Mouse (Mus musculus) left cerebral cortex, postnatal 25 days (tissue): Measurements from ENCODE around the gene Mtmr11. TPM values are rescaled to one million over a fixed set of nuclear protein-coding genes. Genes with fewer than 3 reads are reported as not detected.

ENCODE experiments used
- DNase-seq, 2 experiments: peaks; one replicate each; pipeline ENCODE4 v3.0.0; 2022; ENCODE audit warnings: low spot score in 2 of 2, mixed read lengths in 1 of 2
- intact Hi-C: fragments of 180-260 bp; cut with DNase I; formaldehyde crosslinking; loops from one replicate; pipeline ENCODE4 v1.15.1; 2025
- total RNA-seq, 2 experiments: library from RNA; stranded (reverse); gene quantifications; 2 replicates each; pipeline ENCODE4 v1.2.3; 2021

Mtmr11 gene
- total RNA-seq = 1 to 10 TPM; 6.4 to 6.8 TPM

GRCm38 (mm10) chr3:96161869-96162840 is at the start of gene Mtmr11:
Gene Mtmr11 (plus strand): TSS chr3:96162004.
- peak in 1 of 2 experiments; percentile 51 for DNase-seq
- intact Hi-C loops = no loop called here

GRCm38 (mm10) chr3:96113251-96113650 is 48.6 kb upstream of the Mtmr11 start:
- intact Hi-C loops = no loop called here
- no peak for DNase-seq

DNA sequence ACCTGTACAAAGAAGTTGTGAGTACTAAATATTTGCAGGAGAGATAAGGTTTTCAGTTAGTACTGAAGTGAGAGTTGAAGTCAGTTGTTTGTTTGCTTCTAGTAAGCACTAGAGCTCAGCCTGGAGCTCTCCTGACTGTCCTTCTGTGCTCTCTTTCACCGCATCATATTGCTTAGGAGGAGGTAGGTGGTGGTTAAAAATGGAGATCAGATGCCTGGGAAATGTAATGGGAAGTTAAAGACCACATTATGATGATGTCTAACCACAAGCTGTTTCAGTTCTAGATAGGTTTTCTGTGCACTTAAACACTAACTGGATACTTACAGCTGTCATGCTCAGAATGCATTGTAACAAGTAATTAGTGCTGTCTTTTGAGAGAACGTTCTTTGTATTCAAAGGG is 43.7 kb upstream of the Mtmr11 start:
- intact Hi-C loops = no loop called here
- DNase-seq = peak in 1 of 2 experiments; percentile 67

DNA sequence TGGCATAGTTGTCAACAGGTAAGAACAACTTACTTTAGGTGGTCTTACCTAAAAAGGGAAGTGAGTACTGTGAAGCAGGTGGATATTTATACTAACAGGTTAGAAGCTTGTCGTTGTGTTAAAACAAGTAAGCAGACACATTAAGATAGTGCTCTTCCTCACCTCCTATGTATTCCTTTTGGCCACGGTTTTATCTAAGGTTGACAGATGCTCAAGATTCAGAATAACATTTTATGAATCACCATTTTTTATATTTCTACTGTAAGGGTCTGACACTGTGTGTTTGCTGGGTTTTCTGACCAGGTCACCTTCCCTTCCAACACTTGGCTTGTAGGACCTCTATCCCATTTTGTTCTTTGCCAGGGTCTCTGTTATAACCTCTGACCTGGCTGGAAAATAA is 43.1 kb upstream of the Mtmr11 start:
- DNase-seq = no peak
- intact Hi-C loops = no loop called here

DNA sequence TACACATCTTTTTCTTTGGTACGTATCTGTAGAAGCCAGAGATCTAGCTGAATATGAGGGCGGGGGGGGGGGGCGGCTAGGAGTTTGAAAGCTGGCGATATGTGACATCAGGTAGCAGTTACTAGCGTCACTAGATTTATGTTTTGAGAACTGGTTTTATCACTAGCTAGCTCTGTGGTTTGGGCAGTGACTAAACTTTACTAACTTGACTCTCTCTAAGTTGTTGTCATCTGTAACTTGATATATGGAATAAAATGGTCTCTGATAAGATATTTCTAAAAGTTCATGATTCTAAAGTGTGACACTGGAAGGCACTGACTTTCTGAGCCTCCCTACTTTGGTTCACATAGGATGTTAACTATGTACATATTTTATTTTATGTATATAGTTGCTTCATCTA is 37.6 kb upstream of the Mtmr11 start:
- no peak for DNase-seq
- intact Hi-C loops = no loop called here

DNA sequence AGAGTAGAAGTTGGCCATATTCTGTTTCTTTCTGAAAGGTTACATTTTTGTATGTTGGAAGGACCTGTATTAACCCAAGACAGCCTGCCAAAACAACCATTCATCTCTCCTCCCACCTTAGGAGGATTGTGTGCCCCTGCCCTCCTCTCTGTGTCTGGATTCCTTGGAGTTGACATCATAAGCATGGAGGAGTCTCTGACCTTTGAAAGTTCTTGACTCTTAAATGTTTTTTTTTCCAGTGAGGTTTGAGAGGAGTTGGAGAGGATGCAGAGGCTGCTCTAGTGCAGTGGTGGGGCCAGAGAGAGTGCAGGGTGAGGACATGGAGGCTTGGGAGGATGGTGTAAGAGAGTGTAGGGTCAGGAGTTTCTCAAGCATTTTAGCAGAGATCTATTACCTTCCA is 33.7 kb upstream of the Mtmr11 start:
- DNase-seq = no peak
- intact Hi-C loops = no loop called here

DNA sequence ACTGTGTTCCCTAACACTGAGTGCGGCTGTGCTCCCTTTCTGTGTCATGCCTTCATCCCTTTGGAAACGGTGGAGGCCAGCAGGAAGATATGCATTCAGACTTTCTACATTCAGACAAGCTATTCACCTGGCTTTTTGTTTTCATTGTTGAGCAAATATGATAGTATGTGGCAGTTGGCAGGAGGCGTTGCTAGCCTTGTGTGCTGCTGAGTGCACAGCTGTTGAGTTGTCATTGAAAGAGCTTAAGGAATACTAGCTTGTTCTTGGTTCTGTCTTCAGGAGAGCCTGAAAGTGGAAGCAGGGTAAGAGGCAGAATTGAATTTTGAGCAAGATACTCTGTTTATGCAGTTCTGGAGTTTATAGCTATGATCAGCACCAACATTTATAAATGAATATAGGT is 29.3 kb upstream of the Mtmr11 start:
- DNase-seq = no peak

DNA sequence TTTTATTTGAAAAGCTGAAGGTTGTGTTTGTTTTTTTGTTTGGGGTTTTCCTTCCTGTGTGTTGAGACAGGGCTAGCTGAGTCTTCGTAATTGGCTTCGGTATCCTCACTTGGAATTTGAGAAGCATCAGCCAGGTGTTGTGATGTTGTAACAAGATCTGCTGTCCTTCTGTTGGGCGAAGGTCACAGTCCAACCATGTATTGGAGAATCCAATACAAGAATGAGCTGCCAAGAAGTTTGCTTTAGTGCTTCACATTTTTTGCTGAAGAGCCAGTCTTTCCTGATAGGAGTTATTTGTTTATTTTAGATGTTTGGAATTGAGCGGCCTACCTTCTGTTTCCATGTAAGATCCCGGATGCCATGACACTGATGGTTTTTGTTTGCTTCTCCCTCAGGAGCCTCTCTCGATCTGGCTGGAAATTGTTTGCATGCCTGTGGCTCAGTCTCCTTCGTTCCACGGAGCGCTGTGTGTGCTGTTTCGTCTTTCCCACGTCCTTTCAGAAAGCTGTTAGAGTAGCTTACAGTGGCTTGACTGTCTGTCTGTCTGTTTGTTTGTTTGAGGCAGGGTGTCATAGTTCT is 28.4 kb upstream of the Mtmr11 start:
- intact Hi-C loops = no loop called here
- no peak for DNase-seq

More for the DNA sequence above, 29.3 kb upstream of the Mtmr11 start:
- intact Hi-C loops = no loop called here

GRCm38 (mm10) chr3:96135011-96135410 is 26.8 kb upstream of the Mtmr11 start:
- no peak for DNase-seq
- intact Hi-C loops = no loop called here

DNA sequence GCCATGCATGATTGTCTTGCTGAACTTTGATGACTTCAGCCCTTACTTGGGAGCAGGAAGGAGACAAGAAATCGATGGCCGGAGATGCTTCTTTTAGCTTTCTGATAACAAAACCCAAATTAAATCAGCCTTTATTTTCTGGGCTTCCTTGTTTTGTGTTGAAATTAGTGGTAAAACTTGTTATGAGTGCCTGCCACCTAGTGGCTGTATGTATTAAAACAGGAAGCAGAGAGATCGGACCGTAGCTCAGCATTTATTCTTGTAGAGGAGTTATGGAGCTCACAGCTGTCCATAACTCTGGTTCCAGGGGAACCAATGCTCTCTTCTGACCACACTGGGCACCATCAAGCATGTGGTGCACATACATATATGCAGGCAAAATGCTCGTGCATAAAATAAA is 13.9 kb upstream of the Mtmr11 start:
- intact Hi-C loops = loop anchor here (5.0 kb wide), 3 partner anchors 41 to 181 kb away; no protein-coding TSS in a partner anchor
- peak; percentile 75 to 81 for DNase-seq

DNA sequence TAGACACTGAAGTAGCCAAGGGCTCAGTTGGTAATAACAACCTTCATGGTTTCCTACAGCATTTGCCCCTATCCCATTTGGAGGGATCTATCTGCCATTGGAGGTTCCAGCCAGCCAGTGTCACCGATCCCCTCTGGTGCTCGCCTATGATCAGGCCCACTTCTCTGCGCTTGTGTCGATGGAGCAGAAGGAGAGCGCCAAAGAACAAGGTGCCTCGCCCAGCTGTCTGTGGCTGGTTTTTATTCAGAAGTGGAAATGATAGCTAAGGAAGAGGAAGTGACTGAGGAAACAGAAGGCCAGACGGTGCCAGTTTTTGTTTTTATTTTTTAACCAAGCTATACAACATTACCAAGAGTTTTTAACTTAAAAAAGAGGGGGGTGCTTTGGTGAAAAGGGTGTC is 10.0 kb upstream of the Mtmr11 start:
- DNase-seq = no peak
- intact Hi-C loops = no loop called here

DNA sequence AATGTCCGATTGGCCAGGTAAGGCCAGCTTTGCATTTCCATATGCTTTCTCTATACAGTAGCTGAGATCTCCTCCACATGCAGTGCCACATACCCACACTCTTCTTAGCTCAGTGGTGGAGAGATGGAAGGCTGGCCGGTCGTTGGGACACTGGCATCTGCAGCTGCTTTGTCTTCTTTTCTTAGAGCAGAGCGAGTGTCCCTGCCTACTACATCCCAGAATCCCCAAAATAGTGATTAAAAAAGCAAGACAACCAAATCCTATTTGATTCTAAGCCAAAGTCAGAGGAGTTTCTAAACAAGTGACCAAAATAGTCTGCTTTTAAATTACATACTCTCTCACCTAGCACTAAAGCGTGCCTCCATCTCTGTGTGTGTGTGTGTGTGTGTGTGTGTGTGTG is 9.2 kb upstream of the Mtmr11 start:
- intact Hi-C loops = no loop called here
- DNase-seq = peak in 1 of 2 experiments; percentile 79

DNA sequence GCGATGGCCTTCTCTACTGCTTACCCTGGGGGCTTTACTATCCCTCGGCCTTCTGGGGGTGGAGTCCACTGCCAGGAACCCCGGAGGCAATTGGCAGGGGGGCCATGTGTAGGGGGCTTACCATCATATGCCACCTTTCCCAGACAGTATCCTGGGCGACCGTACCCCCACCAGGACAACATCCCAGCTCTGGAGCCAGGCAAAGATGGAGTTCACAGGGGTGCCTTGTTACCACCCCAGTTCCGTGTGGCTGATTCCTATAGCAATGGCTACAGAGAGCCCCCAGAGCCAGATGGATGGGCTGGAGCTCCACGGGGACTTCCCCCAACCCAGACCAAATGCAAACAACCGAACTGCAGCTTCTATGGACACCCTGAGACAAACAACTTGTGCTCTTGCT is 6.3 kb upstream of the Mtmr11 start:
- intact Hi-C loops = no loop called here

DNA sequence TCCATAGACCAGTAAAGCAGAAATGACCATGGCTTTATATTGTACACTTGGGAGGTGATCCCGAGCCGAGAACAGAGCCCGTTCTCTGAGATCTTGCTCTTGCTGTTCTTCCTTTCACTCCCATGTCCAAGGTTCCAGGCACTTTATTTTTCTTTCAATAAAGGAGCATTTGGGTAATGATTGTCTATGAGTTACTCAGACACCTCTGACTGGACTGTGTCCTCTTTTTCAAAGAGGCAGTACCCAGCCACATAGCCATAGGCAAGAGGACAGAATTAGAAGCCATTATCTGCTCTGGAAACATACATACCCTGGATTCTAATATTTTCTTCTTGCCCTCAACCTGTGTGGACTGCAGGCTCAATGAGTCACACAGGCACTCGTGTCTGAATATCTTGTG is 2.0 kb upstream of the Mtmr11 start:
- no peak for DNase-seq

More for the DNA sequence above, 6.3 kb upstream of the Mtmr11 start:
- no peak for DNase-seq

GRCm38 (mm10) chr3:96160222-96160802 is 1.5 kb upstream of the Mtmr11 start:
- intact Hi-C loops = no loop called here
- peak; percentile 51 to 89 for DNase-seq

More for the DNA sequence above, 2.0 kb upstream of the Mtmr11 start:
- intact Hi-C loops = no loop called here

DNA sequence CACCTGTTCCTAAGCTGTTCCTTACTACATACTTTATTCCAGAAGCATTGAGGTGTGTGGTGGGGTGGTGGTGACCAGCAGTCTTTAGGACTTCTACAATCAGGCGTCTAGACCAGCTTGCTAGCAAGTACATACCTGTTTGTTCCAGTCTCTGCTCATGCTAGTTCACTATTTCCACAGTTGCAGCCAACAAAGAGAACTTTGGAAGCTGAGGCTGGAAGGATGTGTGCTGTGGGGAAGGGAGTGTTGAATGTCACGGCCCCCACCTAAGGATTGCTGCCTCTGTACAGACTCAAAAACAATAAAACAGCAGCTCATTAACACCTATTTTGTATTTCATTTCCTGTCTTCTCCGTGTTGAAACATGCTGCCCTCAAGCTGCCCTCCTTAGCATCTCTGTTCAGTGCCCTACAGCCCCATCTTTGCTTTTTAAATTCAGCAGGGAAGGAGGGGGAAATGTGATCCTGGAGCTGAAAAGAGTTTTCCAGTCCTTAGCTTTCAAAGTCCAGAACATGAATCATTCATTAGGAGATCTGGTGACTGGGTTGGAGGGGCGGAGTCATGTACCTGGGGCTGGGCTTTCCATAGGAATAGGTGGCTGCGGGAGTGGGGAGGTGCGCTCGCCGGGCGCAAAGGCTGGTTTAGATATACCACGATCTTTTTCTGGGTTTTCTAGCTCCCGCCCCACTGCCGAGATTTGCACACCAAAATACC is 844 bp upstream of the Mtmr11 start:
- intact Hi-C loops = no loop called here
- peak in 1 of 2 experiments; percentile 89 for DNase-seq

- intact Hi-C loops = no loop called here
- no peak for DNase-seq
Measured at GRCm38 (mm10) chr3:96163040-96163439, 1.2 kb downstream of the Mtmr11 start.

GRCm38 (mm10) chr3:96168466-96169158 is 6.8 kb downstream of the Mtmr11 start:
- DNase-seq = no peak
- intact Hi-C loops = no loop called here

- intact Hi-C loops = no loop called here
- DNase-seq = no peak
Measured at GRCm38 (mm10) chr3:96170276-96170675, 8.5 kb downstream of the Mtmr11 start.
